Mouse (Mus musculus): ENCODE results near the gene Psmg4.
A peak's percentile ranks its signal among the peaks of the same experiment; 100 is the strongest.

Psmg4 gene

GRCm38 (mm10) chr13:34148767-34149392 is 13.9 kb upstream of the Psmg4 start:
- peak; percentile 89 for DNase-seq

GRCm38 (mm10) chr13:34149463-34150176 is 13.1 kb upstream of the Psmg4 start:
- DNase-seq, result peak; percentile 28

- peak; percentile 77 for DNase-seq
Observed at GRCm38 (mm10) chr13:34150271-34151027, 12.3 kb upstream of the Psmg4 start.

- no peak for DNase-seq
Observed at GRCm38 (mm10) chr13:34151425-34151824, 11.3 kb upstream of the Psmg4 start.

DNA sequence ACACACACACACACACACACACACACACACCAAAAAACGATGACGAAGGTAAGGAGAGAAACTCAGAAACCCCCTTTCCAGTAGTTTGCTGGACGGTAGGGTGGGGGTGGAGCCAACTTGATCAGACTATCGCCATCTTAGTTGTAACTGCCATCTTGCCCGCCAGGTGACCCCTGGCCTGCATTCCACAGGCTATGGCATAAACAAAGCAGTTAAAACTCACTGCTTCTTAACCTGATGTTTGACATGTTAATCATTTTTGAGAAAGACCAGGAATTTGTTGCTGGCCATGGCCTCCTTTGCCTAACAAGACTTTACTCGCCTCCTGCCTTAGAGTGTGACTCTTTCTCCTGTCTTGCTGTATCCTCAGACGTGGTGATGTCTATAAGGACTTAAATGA is 10.1 kb upstream of the Psmg4 start:
- peak; percentile 21 for DNase-seq

- no peak for DNase-seq
Observed at GRCm38 (mm10) chr13:34153254-34154011, 9.3 kb upstream of the Psmg4 start.

DNA sequence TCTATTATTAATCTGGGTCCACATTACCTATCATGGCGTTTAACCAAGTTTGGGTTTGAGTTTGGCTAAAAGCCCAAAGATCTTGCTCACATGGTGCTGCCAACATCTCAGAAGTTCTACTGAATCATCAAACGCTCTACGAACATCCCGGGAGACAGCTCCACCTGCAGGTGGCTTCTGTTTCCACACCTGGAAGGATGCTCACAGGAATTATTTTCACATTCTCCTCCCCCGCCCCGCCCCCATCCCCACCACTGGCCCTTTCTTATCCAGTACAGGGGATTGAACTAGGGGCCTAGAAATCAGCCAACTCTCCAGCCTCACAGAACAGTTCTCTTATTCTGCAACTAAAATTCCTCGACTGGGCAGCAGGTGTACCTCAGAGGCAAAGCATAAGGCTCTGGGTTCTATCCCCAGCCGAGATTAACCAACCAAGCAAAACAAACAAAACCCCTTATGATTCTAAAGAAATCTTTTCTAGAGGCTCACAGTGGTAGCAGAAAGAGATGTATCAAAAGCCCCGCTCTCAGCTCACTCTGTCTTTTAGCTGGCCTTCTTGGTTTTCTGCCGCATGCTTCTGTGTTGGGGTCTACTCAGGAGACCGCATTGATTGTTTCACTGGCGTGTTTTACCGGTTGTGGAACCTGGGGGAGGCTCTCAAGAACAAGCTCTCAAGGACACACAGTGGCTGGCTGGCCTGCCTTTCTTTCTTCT is 8.4 kb upstream of the Psmg4 start:
- DNase-seq, result peak; percentile 72

- peak; percentile 67 for DNase-seq
Observed at GRCm38 (mm10) chr13:34154931-34155272, 7.9 kb upstream of the Psmg4 start.

DNA sequence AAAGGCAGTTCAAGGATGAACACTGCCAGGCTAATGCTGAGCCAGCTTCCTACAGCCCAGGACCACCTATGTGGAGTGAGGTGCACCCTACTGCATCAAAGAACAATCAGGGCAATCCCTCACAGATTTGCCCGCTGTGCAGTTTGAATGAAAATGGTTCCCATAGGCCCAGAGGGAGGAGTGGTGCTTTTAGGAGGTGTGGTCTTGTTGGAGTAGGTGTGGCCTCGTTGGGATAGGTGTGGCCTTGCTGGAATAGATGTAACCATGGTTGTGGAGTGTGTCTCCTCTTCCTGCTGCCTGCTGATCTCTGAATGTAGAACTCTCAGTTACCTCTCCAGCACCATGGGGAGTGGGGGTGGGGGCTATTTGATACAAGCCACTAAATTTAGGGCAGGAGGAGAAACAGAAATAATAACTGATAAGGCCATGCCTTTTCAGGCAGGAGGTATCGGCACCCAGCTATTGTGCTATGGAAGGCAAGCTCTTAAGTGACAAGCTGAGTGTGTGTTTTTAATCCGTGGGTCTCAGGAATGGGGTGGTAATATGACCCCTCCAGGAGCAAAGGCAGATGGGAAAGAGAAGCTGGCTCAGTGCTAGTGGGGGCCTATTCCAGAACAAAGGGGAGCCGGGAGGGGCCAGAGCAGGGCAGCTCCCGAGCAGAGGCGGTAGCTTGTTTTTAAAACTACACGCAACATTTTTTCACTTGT is 6.5 kb upstream of the Psmg4 start:
- DNase-seq, result no peak

DNA sequence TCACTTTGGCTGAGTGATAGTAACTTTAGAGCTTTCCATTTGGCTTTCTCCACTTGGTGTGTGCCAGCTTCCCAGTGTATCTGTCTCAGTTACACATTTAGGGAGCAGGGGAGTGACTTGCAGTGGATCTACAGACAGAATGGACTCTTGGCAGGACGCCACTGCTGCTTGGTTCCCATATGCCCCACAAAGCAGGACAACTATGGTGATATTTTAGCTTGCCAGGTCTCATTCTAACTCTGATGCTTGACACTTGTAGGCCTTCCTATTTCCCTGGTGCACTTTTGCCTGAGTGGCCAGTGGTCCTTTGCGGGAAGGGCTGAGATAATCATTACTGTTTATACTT is 6.0 kb upstream of the Psmg4 start:
- no peak for DNase-seq

GRCm38 (mm10) chr13:34157596-34158157 is 5.1 kb upstream of the Psmg4 start:
- DNase-seq, result no peak

DNA sequence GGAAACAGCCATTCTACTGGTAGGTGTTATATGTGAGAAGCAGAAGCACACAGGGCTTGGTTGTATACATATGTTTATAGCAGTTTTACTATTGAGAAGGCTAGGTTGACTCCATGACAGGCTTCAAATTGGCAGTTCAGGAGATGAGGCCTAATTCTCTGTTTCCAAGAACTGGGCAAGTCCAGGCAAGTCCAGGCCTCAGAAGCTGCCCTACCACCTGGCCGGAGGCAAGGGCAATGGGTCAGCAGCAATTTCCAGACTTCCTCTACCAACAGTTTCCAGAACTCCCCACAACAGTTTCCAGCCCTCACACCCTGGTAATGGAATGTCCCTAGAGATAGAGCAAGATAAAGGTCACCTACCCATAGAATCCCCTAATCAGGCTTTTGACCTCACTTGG is 2.8 kb upstream of the Psmg4 start:
- DNase-seq, result no peak

GRCm38 (mm10) chr13:34163304-34163975 is 676 bp downstream of the Psmg4 start:
- no peak for DNase-seq

GRCm38 (mm10) chr13:34174025-34174424 is 11.3 kb downstream of the Psmg4 start:
- no peak for DNase-seq

DNA sequence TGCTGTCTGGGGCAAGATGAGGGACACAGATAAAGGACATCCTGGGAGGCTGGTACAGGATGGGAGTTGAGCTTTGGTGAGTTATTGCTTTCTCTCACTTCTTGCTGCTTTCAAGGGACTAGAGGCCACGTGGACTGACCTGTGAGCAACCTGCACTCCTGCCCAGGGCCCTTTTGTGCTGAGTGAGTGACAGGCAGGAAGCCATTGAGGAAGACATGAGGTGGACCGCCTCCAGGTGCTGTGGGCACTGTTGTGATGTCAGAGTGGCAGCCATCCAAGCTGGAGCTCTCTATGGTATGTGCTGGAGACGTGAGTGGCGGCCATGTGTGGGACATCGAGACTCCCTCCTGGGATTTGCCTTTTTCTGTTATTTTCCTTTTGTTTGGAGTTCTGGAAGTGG is 18.9 kb downstream of the Psmg4 start:
- DNase-seq, result no peak

- DNase-seq, result no peak
Observed at GRCm38 (mm10) chr13:34185371-34185770, 22.6 kb downstream of the Psmg4 start.

DNA sequence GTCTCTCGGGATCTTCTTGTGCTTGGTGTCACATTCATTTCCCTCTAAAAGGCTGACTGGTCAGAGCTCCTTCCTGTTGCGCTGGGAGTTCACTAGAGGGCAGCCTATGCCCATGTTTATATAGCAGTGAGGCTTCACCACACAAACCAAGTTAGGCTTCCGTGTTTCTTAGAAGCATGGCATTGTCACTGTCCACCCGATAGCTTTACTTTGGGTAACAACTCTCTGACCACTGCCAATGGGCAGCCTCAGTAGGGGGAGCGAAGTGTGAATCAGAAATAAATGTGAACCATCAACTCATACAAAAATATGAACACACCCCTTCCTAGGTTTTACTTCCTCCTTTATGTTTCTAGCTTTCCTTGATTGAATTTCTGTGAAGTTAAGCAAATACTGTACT is 24.8 kb downstream of the Psmg4 start:
- peak; percentile 83 for DNase-seq

DNA sequence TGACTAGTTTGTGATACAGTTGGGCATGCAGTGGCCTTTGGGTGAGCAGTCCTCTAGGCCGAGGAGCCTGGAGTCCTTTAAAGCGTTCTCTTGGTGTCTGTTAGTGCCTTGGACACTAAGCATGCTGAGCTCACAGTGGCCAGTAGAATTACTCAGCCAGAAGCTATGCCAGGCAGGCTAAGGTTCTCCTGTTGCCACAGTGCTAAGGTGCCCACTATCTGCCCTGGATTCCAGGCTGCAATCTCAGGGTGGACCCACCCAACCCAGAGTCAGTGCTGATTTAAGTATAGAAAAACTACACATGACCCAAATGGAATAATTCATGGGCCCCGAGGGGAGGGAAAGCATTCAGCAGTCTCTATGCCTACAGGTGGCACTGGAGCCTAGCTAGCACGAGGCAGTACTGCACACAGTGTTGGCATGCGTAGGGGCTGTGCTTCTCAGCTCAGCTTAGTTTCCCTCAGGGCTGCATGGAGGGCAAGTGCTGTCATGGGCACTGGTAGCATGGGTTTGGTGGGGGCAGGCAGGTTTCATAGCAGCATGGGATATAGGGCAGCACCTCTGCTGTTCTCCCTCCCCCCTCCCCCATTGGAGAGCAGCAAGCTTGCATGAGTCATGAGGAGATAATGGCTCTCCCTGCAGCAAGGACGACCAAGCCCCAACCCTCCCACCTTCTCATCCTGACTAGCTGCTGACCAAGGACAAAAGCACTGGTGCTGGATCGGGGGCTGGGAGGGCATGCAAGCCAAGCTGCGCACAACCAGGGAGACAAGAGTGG is 29.8 kb downstream of the Psmg4 start:
- DNase-seq, result peak; percentile 17

- DNase-seq, result peak; percentile 22
Observed at GRCm38 (mm10) chr13:34193384-34193783, 30.6 kb downstream of the Psmg4 start.

GRCm38 (mm10) chr13:34195676-34196075 is 32.9 kb downstream of the Psmg4 start:
- DNase-seq, result no peak
